Mouse (Mus musculus) liver, embryonic 14.5 days (tissue): ENCODE data around the gene Itga6. TPM values are rescaled to one million over a fixed set of nuclear protein-coding genes. Genes with fewer than 3 reads are reported as not detected.

Experiments used
- ATAC-seq: fragments of 200-750 bp; cut with Nextera tagmentation; 2 replicates; pipeline ENCODE4 v1.8.0; 2017; ENCODE audit warnings: moderate number of reproducible peaks, mild to moderate bottlenecking, moderate library complexity; ENCODE audit not compliant: insufficient read depth
- DNase-seq, 3 experiments: peaks; one replicate each; pipeline ENCODE4 v3.0.0-alpha.2; 2012 to 2013; ENCODE audit warnings: low read depth in 3 of 3, low spot score in 3 of 3
- H3K27ac ChIP-seq: fragments of 300-500 bp; sonication (generic); 2 replicates; pipeline ENCODE4 v1.5.1; 2014; ENCODE audit warnings: moderate library complexity, mild to moderate bottlenecking, control low read depth, inconsistent platforms
- H3K27me3 ChIP-seq: fragments of 300-500 bp; sonication (generic); 2 replicates; pipeline ENCODE4 v1.6.1; 2014; ENCODE audit warnings: mild to moderate bottlenecking, low read length, moderate library complexity; ENCODE audit not compliant: control insufficient read depth, insufficient read depth
- H3K36me3 ChIP-seq: fragments of 300-500 bp; sonication (generic); replicated peaks from 2 replicates; pipeline ENCODE4 v1.6.1; 2014; ENCODE audit warnings: low read depth; ENCODE audit not compliant: control insufficient read depth, insufficient read depth
- H3K4me1 ChIP-seq, 2 experiments: fragments of 200-500 bp in 1 of 2; fragments of 300-500 bp in 1 of 2; sonication (generic) in 1 of 2; replicated peaks; 2 replicates each; pipeline ENCODE4 v1.6.1; 2012 to 2014; ENCODE audit warnings: antibody characterized with exemption in 1 of 2, inconsistent platforms in 1 of 2, low read length in 1 of 2; ENCODE audit not compliant: control insufficient read depth in 2 of 2, insufficient read depth in 2 of 2
- H3K4me2 ChIP-seq: fragments of 300-500 bp; sonication (generic); 2 replicates; pipeline ENCODE4 v1.6.1; 2014; ENCODE audit warnings: low read depth, mild to moderate bottlenecking, control low read depth, moderate library complexity
- H3K4me3 ChIP-seq, 2 experiments: fragments of 200-500 bp in 1 of 2; fragments of 300-500 bp in 1 of 2; sonication (generic) in 1 of 2; 2 replicates each; pipeline ENCODE4 v1.5.1; 2012 to 2014; ENCODE audit warnings: low read depth in 2 of 2, low read length in 2 of 2, mild to moderate bottlenecking in 2 of 2, control low read depth in 1 of 2, inconsistent platforms in 1 of 2, moderate library complexity in 1 of 2; ENCODE audit not compliant: insufficient read depth in 1 of 2
- H3K9ac ChIP-seq: fragments of 300-500 bp; sonication (generic); replicated peaks from 2 replicates; pipeline ENCODE4 v1.6.1; 2014; ENCODE audit warnings: mild to moderate bottlenecking, control low read depth, moderate library complexity
- H3K9me3 ChIP-seq: fragments of 300-500 bp; sonication (generic); 2 replicates; pipeline ENCODE4 v1.6.1; 2016; ENCODE audit warnings: low read length, mixed read lengths; ENCODE audit not compliant: control insufficient read depth
- CTCF ChIP-seq: IDR thresholded peaks from 2 replicates; pipeline ENCODE4 v1.5.1; 2016; ENCODE audit warnings: antibody characterized with exemption, low read depth, control low read depth
- EP300 ChIP-seq: IDR thresholded peaks from 2 replicates; pipeline ENCODE4 v1.6.1; 2016; ENCODE audit warnings: antibody characterized with exemption, low read depth
- WGBS: fragments of 180-500 bp; shearing (Covaris S2); extraction: QIAGEN DNeasy Blood & Tissue Kit; methylation state at CpG from one replicate; pipeline ENCODE4 v1.1.7; 2014; ENCODE audit not compliant: insufficient replicate concordance; 5-methylcytosine and 5-hydroxymethylcytosine counted together
- polyA plus RNA-seq, 2 experiments: library from polyadenylated mRNA; depleted of rRNA in 1 of 2; stranded (reverse) in 1 of 2; unstranded in 1 of 2; fragments of >200 nt; fragmentation: Nextera tagmentation in 1 of 2; extraction: Ambion mirVana in 1 of 2; gene quantifications; 2 replicates each; pipeline versions ENCODE4 v1.2.1 to v1.2.3; 2012 to 2014

Gene Itga6
- polyA plus RNA-seq (2012; rRNA removed): 4.1 and 5.5 TPM in 2 replicates
- polyA plus RNA-seq (2014; fragmentation: Nextera tagmentation; extraction: Ambion mirVana): 6.2 and 8.4 TPM in 2 replicates

GRCm38 (mm10) chr2:71745610-71746374 lies at the start of gene Itga6:
TSS of gene Itga6 (plus strand) at chr2:71745616.
- no peak within 1 kb of the TSS for H3K9ac ChIP-seq
- no peak for ATAC-seq
- H3K4me3 ChIP-seq: no peak within 1 kb of the TSS
- no peaks in the 10 kb centered on the region for H3K27me3 ChIP-seq
- TF ChIP-seq EP300: no peak
- no peaks in the 10 kb centered on the region for H3K9me3 ChIP-seq
- H3K36me3 ChIP-seq: no peaks in the 10 kb centered on the region
- WGBS: 69% methylated on average over 6 of the region's 6 CpGs
- H3K4me2 ChIP-seq: no peak within 1 kb of the TSS
- H3K27ac ChIP-seq: no peak within 1 kb of the TSS
- peaks cover 0 to 19% of the 10 kb centered on the region in 2 experiments; a peak in 2 of 4 replicates for H3K4me1 ChIP-seq
- no peak for DNase-seq

- no peak overlapping the region for H3K4me3 ChIP-seq
- 42% methylated on average over 1 of the region's 1 CpGs for WGBS
- H3K27me3 ChIP-seq: no peaks in the 10 kb centered on the region
- H3K4me1 ChIP-seq: no peaks in the 10 kb centered on the region
- no peaks in the 10 kb centered on the region for H3K9me3 ChIP-seq
- DNase-seq: no peak
- no peak overlapping the region for H3K9ac ChIP-seq
- no peak for TF ChIP-seq CTCF
- no peak for TF ChIP-seq EP300
- no peak overlapping the region for H3K4me2 ChIP-seq
- no peak for ATAC-seq
- H3K36me3 ChIP-seq: no peaks in the 10 kb centered on the region
- no peak overlapping the region for H3K27ac ChIP-seq
Measured at GRCm38 (mm10) chr2:71696776-71697175, 48.6 kb upstream of the Itga6 start.

GRCm38 (mm10) chr2:71697408-71698336 lies 47.7 kb upstream of the Itga6 start:
- no peak overlapping the region for H3K27ac ChIP-seq
- no peaks in the 10 kb centered on the region for H3K27me3 ChIP-seq
- H3K4me2 ChIP-seq: no peak overlapping the region
- H3K9me3 ChIP-seq: no peaks in the 10 kb centered on the region
- DNase-seq: no peak
- no peaks in the 10 kb centered on the region for H3K4me1 ChIP-seq
- TF ChIP-seq CTCF (no peak), EP300 (no peak)
- 53% methylated on average over 8 of the region's 8 CpGs for WGBS
- no peaks in the 10 kb centered on the region for H3K36me3 ChIP-seq
- H3K9ac ChIP-seq: no peak overlapping the region
- H3K4me3 ChIP-seq: no peak overlapping the region
- no peak for ATAC-seq

GRCm38 (mm10) chr2:71698366-71698765 lies 47.0 kb upstream of the Itga6 start:
- Histone ChIP-seq H3K36me3 (no peaks in the 10 kb centered on the region), H3K27me3 (no peaks in the 10 kb centered on the region), H3K4me1 (no peaks in the 10 kb centered on the region), H3K9me3 (no peaks in the 10 kb centered on the region), H3K4me2 (no peak overlapping the region), H3K4me3 (no peak overlapping the region), H3K27ac (no peak overlapping the region), H3K9ac (no peak overlapping the region)
- 52% methylated on average over 6 of the region's 6 CpGs for WGBS
- DNase-seq: no peak
- TF ChIP-seq EP300 (no peak), CTCF (no peak)
- ATAC-seq: no peak

- ATAC-seq (no peak), DNase-seq (no peak)
- Histone ChIP-seq H3K36me3 (no peaks in the 10 kb centered on the region), H3K4me3 (no peak overlapping the region), H3K4me1 (no peaks in the 10 kb centered on the region), H3K9me3 (no peaks in the 10 kb centered on the region), H3K27ac (no peak overlapping the region), H3K9ac (no peak overlapping the region), H3K4me2 (no peak overlapping the region), H3K27me3 (no peaks in the 10 kb centered on the region)
- 52% methylated on average over 7 of the region's 7 CpGs for WGBS
- TF ChIP-seq CTCF: no peak
- TF ChIP-seq EP300: no peak
Measured at GRCm38 (mm10) chr2:71698942-71699341, 46.5 kb upstream of the Itga6 start.
